Mouse (Mus musculus) liver, adult 2 months (tissue): ENCODE measurements around the gene Bpi.

Experiments
- CTCF ChIP-seq: fragments of 200-500 bp; IDR thresholded peaks from 2 replicates; pipeline ENCODE4 v1.5.1; 2011; ENCODE audit warnings: low read depth, low read length, control low read depth
- POLR2A ChIP-seq: fragments of 200-500 bp; IDR thresholded peaks from 2 replicates; pipeline ENCODE4 v1.6.1; 2011; ENCODE audit warnings: low read length, control low read depth; ENCODE audit not compliant: insufficient read depth; ENCODE audit errors: extremely low read depth

DNA sequence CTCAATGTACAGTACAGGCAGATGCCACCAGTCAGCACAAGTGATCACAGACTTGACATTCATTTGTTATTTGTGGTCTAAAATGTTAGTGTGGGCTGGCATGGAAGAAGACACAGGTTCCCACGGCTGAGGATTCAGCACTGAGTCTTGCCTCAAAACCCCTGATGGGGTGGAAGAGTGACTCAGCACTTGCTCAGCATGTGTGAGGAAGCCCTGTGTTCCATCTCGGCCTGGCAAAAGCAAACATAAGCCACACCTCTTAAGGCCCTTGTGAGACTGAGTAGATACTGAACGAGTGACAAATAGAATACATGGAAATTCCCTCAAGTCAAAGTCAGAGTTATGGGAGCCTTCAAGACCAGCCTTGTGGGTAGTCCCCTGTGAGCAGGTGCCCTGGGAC is 24.8 kb upstream of the Bpi start:
- TF ChIP-seq CTCF (no peak), POLR2A (no peak)
